Mouse (Mus musculus) brain, embryonic 14.5 days (tissue): ENCODE measurements at regions not wholly inside any gene's neighbourhood (a gene's known extent, or its start where the extent isn't known, plus 50 kb on each side); places are given as distances from the start of the nearest gene placed in this dataset.

Source experiments
- CTCF ChIP-seq: fragments of 200-500 bp; IDR thresholded peaks from 2 replicates; pipeline ENCODE4 v1.5.1; 2012; ENCODE audit warnings: inconsistent platforms, mild to moderate bottlenecking, moderate library complexity, borderline replicate concordance; ENCODE audit not compliant: insufficient read depth, insufficient read length; ENCODE audit errors: extremely low read depth
- POLR2A ChIP-seq: fragments of 200-500 bp; IDR thresholded peaks from 2 replicates; pipeline ENCODE4 v1.6.1; 2012; ENCODE audit warnings: mild to moderate bottlenecking, inconsistent platforms, borderline replicate concordance; ENCODE audit not compliant: poor library complexity, insufficient read depth, insufficient read length, severe bottlenecking; ENCODE audit errors: extremely low read depth

- TF ChIP-seq POLR2A: no peak
- TF ChIP-seq CTCF: no peak
Measured at GRCm38 (mm10) chr16:7978466-7978865, 446.5 kb downstream of the Tmem114 start.
